Mouse (Mus musculus): ENCODE results near the gene Grm4.

GRCm38 (mm10) chr17:27544551-27544950 lies 23.3 kb upstream of the Grm4 start:
- TF ChIP-seq CTCF (IDR thresholded peaks at IDR 0.05; ENCODE audit: control insufficient read depth, insufficient read depth, low read length) (no peak), POLR2A (IDR thresholded peaks at IDR 0.05; ENCODE audit: borderline replicate concordance, control insufficient read depth, low read depth, low read length) (no peak)
